Mouse (Mus musculus): ENCODE data around the gene Slc37a1. TPM values are rescaled to one million over a fixed set of nuclear protein-coding genes. Genes with fewer than 3 reads are reported as not detected.

The Slc37a1 gene
- total and polyA plus RNA-seq, 3 experiments: 14.2 to 15.0 TPM; not detected in 1

- Histone ChIP-seq H3K9ac (ENCODE audit: control insufficient read depth, low read depth, low read length, poor library complexity, severe bottlenecking) (no peak overlapping the region), H3K27ac (ENCODE audit: control insufficient read depth, low read depth, low read length) (no peak overlapping the region)
- TF ChIP-seq ZMIZ1 (IDR thresholded peaks at IDR 0.05; ENCODE audit: low read depth, low read length) (no peak), BHLHE40 (IDR thresholded peaks at IDR 0.05; ENCODE audit: borderline replicate concordance, low read depth, low read length) (no peak), EP300 (IDR thresholded peaks at IDR 0.05; ENCODE audit: low read depth in 1 of 2, low read length in 2 of 2) (no peak), ZKSCAN1 (IDR thresholded peaks at IDR 0.05; ENCODE audit: low read depth, low read length) (no peak), RAD21 (IDR thresholded peaks at IDR 0.05; ENCODE audit: low read depth, low read length) (no peak), GABPA (IDR thresholded peaks at IDR 0.05; ENCODE audit: low read depth, low read length) (no peak), CHD1 (IDR thresholded peaks at IDR 0.05; ENCODE audit: low read depth, low read length) (no peak), MYB (IDR thresholded peaks at IDR 0.05; ENCODE audit: low read depth, low read length) (no peak)
These were observed 35.9 kb downstream of the Slc37a1 start for GRCm38 (mm10) chr17:31322446-31322845.

DNA sequence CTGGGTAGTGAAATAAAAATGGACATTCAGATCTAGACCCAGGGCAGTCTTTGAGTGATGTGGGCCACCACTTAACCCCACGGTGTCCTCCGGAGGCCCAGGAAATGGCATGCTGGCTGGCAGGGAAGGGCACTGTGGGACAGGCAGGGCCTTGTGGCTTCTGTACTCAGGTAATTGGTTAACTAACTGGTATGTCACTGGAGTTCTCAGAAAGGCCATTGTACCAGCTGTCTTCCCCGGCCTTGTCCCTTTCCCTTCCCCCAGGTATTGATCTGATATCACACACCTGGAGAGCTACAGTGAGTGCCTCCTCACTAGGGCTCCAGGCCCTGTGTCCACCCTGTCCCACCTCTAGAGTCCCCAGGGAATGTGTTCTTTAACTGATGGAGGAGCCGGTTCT, 36.8 kb downstream of the Slc37a1 start:
- Histone ChIP-seq H3K4me1 (ENCODE audit: control insufficient read depth in 1 of 2, insufficient read depth in 2 of 2, low read length in 2 of 2) (no peaks in the 10 kb centered on the region), H3K4me3 (ENCODE audit: control insufficient read depth in 1 of 2, insufficient read depth in 1 of 2, low read depth in 2 of 2, low read length in 2 of 2) (no peak overlapping the region), H3K36me3 (ENCODE audit: control insufficient read depth in 1 of 2, insufficient read depth in 2 of 2, low read length in 2 of 2) (no peaks in the 10 kb centered on the region; a peak in 1 of 4 replicates), H3K9me3 (replicated peaks; ENCODE audit: insufficient read depth, low read length) (no peaks in the 10 kb centered on the region), H3K27ac (ENCODE audit: control insufficient read depth, low read depth, low read length) (no peak overlapping the region), H3K27me3 (ENCODE audit: control insufficient read depth in 1 of 2, insufficient read depth in 2 of 2, low read length in 2 of 2) (no peaks in the 10 kb centered on the region), H3K79me2 (ENCODE audit: control insufficient read depth, insufficient read depth, low read length, poor library complexity) (no peaks in the 10 kb centered on the region), H3K9ac (ENCODE audit: control insufficient read depth, low read depth, low read length, poor library complexity, severe bottlenecking) (no peak overlapping the region)
- DNase-seq (ENCODE audit: low read depth, low spot score): no peak
- TF ChIP-seq POLR2A (IDR thresholded peaks at IDR 0.05; ENCODE audit: control insufficient read depth in 1 of 2, insufficient read depth in 1 of 2, low read depth in 1 of 2, low read length in 2 of 2, poor library complexity in 1 of 2): no peak
- no peak for TF ChIP-seq RAD21 (IDR thresholded peaks at IDR 0.05; ENCODE audit: low read depth, low read length)
- TF ChIP-seq USF1 (IDR thresholded peaks at IDR 0.05; ENCODE audit: low read depth, low read length): no peak
- no peak for TF ChIP-seq ZC3H11A (IDR thresholded peaks at IDR 0.05; ENCODE audit: low read depth, low read length)
- no peak for TF ChIP-seq MYC (IDR thresholded peaks at IDR 0.05; ENCODE audit: low read depth, low read length)
- no peak for TF ChIP-seq ETS1 (IDR thresholded peaks at IDR 0.05; ENCODE audit: low read depth, low read length)

More at GRCm38 (mm10) chr17:31322446-31322845, 35.9 kb downstream of the Slc37a1 start:
- H3K36me3 ChIP-seq (ENCODE audit: control insufficient read depth in 1 of 2, insufficient read depth in 2 of 2, low read length in 2 of 2): no peaks in the 10 kb centered on the region; a peak in 1 of 4 replicates
- DNase-seq (ENCODE audit: low read depth, low spot score): no peak
- H3K4me3 ChIP-seq (ENCODE audit: control insufficient read depth in 1 of 2, insufficient read depth in 1 of 2, low read depth in 2 of 2, low read length in 2 of 2): no peak overlapping the region
- no peaks in the 10 kb centered on the region for H3K27me3 ChIP-seq (ENCODE audit: control insufficient read depth in 1 of 2, insufficient read depth in 2 of 2, low read length in 2 of 2)
- H3K79me2 ChIP-seq (ENCODE audit: control insufficient read depth, insufficient read depth, low read length, poor library complexity): no peaks in the 10 kb centered on the region
- H3K4me1 ChIP-seq (ENCODE audit: control insufficient read depth in 1 of 2, insufficient read depth in 2 of 2, low read length in 2 of 2): no peaks in the 10 kb centered on the region
- no peaks in the 10 kb centered on the region for H3K9me3 ChIP-seq (replicated peaks; ENCODE audit: insufficient read depth, low read length)

DNA sequence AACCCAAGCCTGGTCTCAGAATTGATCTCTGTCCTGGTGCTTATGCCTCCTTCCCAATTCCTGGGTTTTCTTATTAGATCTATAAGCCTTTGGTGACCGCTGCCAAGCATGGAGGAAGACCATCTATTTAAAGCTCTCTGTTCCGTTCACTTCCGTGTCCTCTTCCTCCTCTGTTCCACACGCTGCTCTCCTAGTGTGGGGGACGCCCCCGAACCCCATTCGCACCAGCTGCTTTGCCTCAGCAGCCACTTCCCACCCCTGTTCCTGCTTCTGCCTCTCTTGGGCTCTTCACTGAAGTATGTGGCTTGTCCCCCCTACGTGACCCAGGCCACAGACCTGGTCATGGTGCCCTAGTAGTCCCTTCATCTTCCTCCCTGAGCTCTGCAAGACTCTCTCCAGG, 37.6 kb downstream of the Slc37a1 start:
- no peaks in the 10 kb centered on the region for H3K27me3 ChIP-seq (ENCODE audit: control insufficient read depth in 1 of 2, insufficient read depth in 2 of 2, low read length in 2 of 2)
- H3K9ac ChIP-seq (ENCODE audit: control insufficient read depth, low read depth, low read length, poor library complexity, severe bottlenecking): no peak overlapping the region
- H3K27ac ChIP-seq (ENCODE audit: control insufficient read depth, low read depth, low read length): no peak overlapping the region
- DNase-seq (ENCODE audit: low read depth, low spot score): no peak
- H3K4me3 ChIP-seq (ENCODE audit: control insufficient read depth in 1 of 2, insufficient read depth in 1 of 2, low read depth in 2 of 2, low read length in 2 of 2): no peak overlapping the region
- no peaks in the 10 kb centered on the region for H3K79me2 ChIP-seq (ENCODE audit: control insufficient read depth, insufficient read depth, low read length, poor library complexity)
- H3K4me1 ChIP-seq (ENCODE audit: control insufficient read depth in 1 of 2, insufficient read depth in 2 of 2, low read length in 2 of 2): no peaks in the 10 kb centered on the region
- TF ChIP-seq USF2 (IDR thresholded peaks at IDR 0.05; ENCODE audit: borderline replicate concordance in 1 of 2, insufficient read depth in 1 of 2, low read depth in 1 of 2, low read length in 2 of 2): no peak
- TF ChIP-seq MYC (IDR thresholded peaks at IDR 0.05; ENCODE audit: low read depth, low read length): no peak
- no peak for TF ChIP-seq USF1 (IDR thresholded peaks at IDR 0.05; ENCODE audit: low read depth, low read length)
- TF ChIP-seq CHD1 (IDR thresholded peaks at IDR 0.05; ENCODE audit: low read depth, low read length): no peak
- TF ChIP-seq MAZ (IDR thresholded peaks at IDR 0.05; ENCODE audit: low read depth, low read length): no peak
- TF ChIP-seq POLR2AphosphoS5 (IDR thresholded peaks at IDR 0.05; ENCODE audit: borderline replicate concordance, low read depth, low read length): no peak
- no peak for TF ChIP-seq MYB (IDR thresholded peaks at IDR 0.05; ENCODE audit: low read depth, low read length)
- no peak for TF ChIP-seq ETS1 (IDR thresholded peaks at IDR 0.05; ENCODE audit: low read depth, low read length)
- TF ChIP-seq CTCF (IDR thresholded peaks at IDR 0.05 in 2 of 3, conservative IDR thresholded peaks at IDR 0.05 in 1 of 3; ENCODE audit: control insufficient read depth in 1 of 3, insufficient read depth in 1 of 3, low read depth in 2 of 3, low read length in 3 of 3, poor library complexity in 1 of 3, severe bottlenecking in 1 of 3): no peak
- TF ChIP-seq E2F4 (IDR thresholded peaks at IDR 0.05; ENCODE audit: borderline replicate concordance, low read depth, low read length): no peak
- TF ChIP-seq POLR2A (IDR thresholded peaks at IDR 0.05; ENCODE audit: control insufficient read depth in 1 of 2, insufficient read depth in 1 of 2, low read depth in 1 of 2, low read length in 2 of 2, poor library complexity in 1 of 2): no peak
- TF ChIP-seq RAD21 (IDR thresholded peaks at IDR 0.05; ENCODE audit: low read depth, low read length): no peak
- TF ChIP-seq MEF2A (IDR thresholded peaks at IDR 0.05; ENCODE audit: extremely low read depth, insufficient replicate concordance, low read depth, low read length, poor library complexity, severe bottlenecking): no peak
- no peak for TF ChIP-seq HCFC1 (IDR thresholded peaks at IDR 0.05; ENCODE audit: low read depth, low read length)
- no peak for TF ChIP-seq CHD2 (IDR thresholded peaks at IDR 0.05; ENCODE audit: low read length)
- no peak for TF ChIP-seq ZKSCAN1 (IDR thresholded peaks at IDR 0.05; ENCODE audit: low read depth, low read length)
- no peak for TF ChIP-seq MXI1 (IDR thresholded peaks at IDR 0.05; ENCODE audit: low read depth, low read length)
- TF ChIP-seq KAT2A (conservative IDR thresholded peaks at IDR 0.05; ENCODE audit: low read depth, low read length): no peak
- TF ChIP-seq BHLHE40 (IDR thresholded peaks at IDR 0.05; ENCODE audit: borderline replicate concordance, low read depth, low read length): no peak
- no peak for TF ChIP-seq MAX (IDR thresholded peaks at IDR 0.05; ENCODE audit: low read length)
- H3K36me3 ChIP-seq (ENCODE audit: control insufficient read depth in 1 of 2, insufficient read depth in 2 of 2, low read length in 2 of 2): no peaks in the 10 kb centered on the region; a peak in 1 of 4 replicates
- no peaks in the 10 kb centered on the region for H3K9me3 ChIP-seq (replicated peaks; ENCODE audit: insufficient read depth, low read length)

Data from MEL (cell line).